Mouse (Mus musculus) A20 (cell line): ENCODE results near the gene Zc3h14.

Source experiments
- DNase-seq: peaks from one replicate; pipeline ENCODE4 v3.0.0-alpha.2; 2011; ENCODE audit warnings: low read depth, low spot score

Gene Zc3h14

GRCm38 (mm10) chr12:98737801-98738350, 8.9 kb upstream of the Zc3h14 start:
- no peak for DNase-seq

DNA sequence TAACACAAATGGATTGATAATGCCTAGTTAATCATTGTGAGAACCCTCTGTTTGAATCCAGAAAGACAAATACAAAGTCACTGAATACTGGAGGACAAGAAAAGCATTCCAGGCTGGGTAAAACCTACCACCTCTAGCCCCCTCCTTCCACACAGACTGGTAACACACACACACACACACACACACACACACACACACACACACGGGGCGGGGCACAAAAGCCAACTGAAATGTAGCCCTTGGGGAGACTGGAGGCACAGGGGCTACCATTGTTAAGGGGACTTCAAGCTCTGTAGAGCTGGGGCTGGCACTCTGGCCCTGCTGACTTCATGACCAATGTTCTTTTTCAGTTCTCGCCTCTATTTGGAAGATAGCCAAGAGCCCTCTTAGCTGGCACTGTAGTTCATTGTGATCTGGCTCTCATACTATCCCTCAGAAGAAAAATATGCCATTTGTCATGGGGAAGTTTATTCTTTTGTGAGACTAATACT, 5.7 kb upstream of the Zc3h14 start:
- no peak for DNase-seq

- DNase-seq = no peak
These were observed 1.1 kb upstream of the Zc3h14 start for GRCm38 (mm10) chr12:98745626-98746025.

- DNase-seq = peak; percentile 88
These were observed 633 bp upstream of the Zc3h14 start for GRCm38 (mm10) chr12:98746131-98746530.

DNA sequence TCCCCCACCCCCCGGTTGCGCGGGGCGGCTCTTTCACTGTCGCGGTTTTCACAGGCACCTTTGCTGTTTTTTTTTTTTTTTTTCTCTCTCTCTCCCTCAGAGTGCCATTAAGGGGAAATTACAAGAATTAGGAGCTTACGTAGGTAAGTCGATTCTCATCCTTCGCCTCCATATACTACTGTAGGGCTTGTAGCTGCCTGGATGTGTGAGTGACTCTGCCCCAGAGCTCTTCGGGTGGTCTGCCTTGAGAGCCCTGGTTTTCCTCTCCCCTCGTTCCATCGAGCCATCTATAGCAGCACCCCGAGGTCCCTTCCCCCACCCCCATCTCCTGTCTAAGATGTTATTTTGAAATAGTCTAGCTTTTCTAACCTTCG, 603 bp downstream of the Zc3h14 start:
- DNase-seq = no peak

- no peak for DNase-seq
These were observed 10.9 kb downstream of the Zc3h14 start for GRCm38 (mm10) chr12:98757636-98758035.

DNA sequence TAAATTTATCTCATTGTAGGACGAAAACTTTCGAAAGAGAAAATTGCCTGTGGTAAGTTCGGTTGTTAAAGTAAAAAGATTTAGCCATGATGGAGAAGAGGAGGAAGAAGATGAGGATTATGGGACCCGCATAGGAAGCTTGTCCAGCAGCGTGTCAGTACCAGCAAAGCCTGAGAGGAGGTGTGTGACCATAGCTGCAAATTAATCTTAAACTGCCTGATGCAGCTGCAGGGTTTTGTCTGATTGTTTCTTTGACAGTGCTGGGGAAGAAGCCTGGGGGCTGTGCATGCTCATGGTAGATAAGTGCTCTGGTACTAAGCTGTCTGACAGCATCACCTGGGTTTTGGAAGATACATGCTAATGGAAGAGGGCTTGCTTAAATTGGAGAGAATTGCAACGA, 12.9 kb downstream of the Zc3h14 start:
- no peak for DNase-seq

DNA sequence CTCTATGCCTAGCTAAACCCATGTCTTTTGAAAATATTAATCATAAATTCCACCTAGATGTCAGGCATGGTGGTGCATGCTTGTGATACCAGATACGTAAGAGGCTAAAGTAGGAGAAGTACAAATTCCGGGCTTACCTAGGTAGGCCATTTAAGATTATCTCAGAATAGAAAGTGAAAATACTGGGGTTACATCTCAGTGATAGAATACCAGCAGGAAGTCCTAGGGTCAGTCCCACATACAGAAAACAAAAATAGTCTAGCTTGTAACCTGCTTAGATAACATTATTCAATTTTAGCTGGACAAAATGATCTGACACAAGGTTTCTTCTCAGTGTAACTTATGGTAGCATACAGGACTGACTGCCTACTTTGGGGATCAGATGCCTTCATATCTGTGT, 19.5 kb downstream of the Zc3h14 start:
- DNase-seq = no peak

GRCm38 (mm10) chr12:98777509-98777908, 30.7 kb downstream of the Zc3h14 start:
- DNase-seq = no peak

DNA sequence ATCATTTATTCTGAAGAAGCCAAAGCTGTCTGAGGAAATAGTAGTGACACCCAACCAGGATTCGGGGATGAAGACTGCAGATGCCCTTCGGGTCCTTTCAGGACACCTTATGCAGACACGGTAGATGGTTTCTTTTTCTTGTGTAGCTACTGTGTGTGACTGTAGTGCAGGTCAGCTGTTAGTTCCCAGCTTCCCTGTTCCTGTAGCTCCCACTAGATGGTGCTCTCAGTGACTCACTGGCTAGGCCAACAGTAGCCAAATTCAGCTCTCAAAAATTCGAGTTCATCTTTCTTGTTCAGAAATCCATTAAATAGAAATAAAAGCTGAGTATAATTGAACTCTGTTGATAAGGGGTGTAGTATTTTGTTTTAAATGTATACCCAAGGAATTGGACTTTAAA, 32.4 kb downstream of the Zc3h14 start:
- DNase-seq = peak; percentile 40

DNA sequence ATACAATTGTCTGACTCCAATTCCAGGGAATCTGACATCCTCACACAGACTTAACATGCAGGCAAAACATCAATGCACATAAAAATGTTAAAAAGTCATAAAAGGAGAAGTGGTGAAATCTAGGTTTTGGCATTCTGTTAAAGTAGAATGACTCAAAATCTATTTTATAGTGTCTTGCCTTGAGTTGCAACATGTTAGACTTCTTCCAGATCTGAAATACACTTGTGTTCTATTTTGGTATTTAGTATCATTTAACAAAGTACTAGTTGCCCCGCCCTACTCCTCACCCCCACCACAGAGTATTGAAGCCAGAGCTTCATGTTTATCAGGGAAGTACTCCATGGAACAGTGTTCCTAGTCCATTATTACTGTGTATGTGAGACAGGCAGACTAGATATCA, 37.5 kb downstream of the Zc3h14 start:
- no peak for DNase-seq

- no peak for DNase-seq
These were observed 49.1 kb downstream of the Zc3h14 start for GRCm38 (mm10) chr12:98795731-98796318.

DNA sequence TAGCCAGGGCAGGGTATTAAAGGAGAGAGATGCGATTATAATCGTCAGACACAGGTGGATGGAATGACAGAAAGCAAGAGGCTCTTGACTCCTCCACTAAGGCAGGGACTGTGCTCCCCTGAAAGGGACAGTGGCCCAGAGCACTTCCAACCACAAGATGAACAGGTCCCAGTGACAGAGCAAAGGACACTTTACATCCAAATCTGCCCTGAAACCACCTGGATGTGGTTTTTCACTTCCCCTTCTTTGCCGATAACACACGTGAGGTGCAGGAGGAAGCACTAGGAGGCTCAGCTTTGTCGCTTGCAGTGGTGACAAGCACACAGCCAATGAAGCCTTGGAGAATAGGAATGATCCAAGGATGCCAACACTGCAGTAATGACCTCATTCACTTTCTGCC, 53.6 kb downstream of the Zc3h14 start:
- peak; percentile 81 for DNase-seq

DNA sequence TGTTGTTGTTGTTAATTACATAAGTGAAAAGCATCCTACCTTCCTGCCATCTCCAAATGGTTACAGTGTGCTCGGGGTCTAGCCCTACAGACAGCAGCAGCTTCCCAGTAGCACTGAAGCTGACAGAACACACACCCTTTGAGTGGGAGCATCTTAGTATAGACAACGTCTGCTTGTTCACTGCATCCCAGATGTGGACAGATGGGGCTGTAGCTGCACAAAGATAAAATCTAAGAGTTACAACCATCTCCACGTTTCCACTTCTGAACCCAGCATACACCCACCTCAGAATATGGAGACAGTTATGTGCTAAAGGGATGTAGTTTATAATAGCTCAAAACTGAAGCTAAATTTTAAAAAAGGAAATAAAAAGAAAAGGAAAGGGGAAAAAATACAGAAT, 55.5 kb downstream of the Zc3h14 start:
- no peak for DNase-seq

GRCm38 (mm10) chr12:98804078-98804748, 57.4 kb downstream of the Zc3h14 start:
- DNase-seq = no peak

DNA sequence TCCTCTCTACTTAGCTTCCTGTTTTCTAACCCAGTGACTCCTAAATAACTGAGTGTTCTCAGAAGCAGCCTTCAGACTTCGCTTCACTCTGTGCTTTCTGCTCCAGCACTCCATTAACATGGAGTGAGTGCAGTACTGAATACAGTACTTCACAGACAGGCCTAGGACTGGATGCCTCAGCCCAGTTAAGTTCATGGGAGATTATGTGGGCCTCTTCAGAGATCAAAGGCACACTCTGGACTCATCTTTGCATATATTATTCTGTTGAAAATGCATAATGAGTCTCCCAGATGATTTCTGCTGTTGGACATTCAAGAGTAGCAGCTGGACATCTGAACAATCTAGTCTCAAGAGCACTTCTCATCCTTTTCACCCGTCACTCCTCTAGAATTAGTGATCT, 74.0 kb downstream of the Zc3h14 start:
- no peak for DNase-seq

DNA sequence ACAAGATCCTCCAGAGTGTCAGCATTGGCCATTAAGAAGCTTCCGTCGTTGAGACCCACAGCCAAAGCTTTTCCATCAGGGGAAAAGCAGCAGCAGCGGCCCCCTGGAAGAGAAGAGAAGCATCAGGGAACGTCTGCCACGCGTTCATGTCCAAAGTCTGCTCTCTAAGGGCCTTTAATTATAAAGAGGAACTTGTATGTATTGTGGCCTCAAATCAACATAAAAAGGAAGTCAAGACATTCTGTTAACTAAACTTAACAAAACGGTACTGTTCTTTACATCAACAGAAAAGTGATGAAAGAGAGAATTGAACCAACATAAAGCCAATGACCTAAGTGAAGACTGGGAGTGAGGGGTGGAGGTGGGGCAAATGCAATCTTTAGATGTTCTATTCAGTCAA, 84.4 kb downstream of the Zc3h14 start:
- DNase-seq = no peak

DNA sequence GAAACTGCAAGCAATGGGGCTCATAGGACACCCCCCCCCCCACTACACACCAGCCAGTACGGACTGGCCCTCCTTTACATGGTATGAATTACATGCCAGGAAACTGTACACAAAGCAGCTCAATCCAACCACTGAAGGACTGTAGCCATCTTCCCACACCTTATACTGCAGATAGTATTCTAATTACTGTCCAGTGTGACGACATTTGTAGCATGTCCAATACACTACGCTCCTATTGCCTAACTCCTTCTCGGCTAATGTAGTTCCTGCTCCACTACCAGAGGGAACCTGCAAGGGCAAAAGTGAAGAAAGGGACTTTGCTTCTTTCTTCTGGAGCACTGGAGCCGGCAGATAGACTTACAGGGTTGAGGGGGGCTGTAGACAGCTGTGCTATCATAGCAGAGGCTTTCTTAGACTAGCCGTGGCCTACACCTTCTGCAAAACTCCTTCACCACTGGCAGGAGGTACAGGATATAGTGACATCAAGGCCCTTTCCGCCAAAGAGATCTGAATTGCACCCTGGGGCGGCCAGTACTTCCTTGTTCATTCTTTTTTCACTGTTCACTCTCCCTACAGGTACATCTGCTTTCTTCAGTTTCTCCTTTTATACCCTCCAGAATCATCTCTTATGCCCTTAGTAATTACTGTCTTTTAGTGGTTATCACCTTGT, 86.3 kb downstream of the Zc3h14 start:
- DNase-seq = no peak

DNA sequence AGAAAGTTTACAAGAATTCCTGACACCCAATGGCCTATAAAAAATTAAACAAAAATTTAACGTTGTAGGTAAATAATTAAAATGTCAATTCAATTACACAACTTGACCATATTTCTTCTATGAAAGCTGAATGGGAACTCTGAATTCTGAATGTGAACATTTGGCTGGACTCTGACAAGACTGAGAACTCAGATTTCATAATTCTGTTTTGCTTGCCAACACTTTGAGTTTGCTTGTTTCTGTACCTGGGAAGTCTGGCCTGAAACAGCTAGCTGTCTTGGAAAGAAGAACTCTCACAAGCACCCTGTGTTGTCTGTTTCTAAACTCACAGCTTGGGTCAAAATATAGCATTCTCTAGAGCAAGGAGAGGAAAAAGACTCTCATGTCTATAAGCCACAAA, 87.1 kb downstream of the Zc3h14 start:
- no peak for DNase-seq

GRCm38 (mm10) chr12:98834879-98835278, 88.1 kb downstream of the Zc3h14 start:
- DNase-seq = no peak

- DNase-seq = peak; percentile 40
These were observed 88.7 kb downstream of the Zc3h14 start for GRCm38 (mm10) chr12:98835466-98835865.
